Mouse (Mus musculus): Measurements from ENCODE around the gene Pip4k2b. TPM values are rescaled to one million over a fixed set of nuclear protein-coding genes. Genes with fewer than 3 reads are reported as not detected.

Pip4k2b gene
- polyA plus RNA-seq, 1 experiment from 2014 or later: 0.86 TPM

DNA sequence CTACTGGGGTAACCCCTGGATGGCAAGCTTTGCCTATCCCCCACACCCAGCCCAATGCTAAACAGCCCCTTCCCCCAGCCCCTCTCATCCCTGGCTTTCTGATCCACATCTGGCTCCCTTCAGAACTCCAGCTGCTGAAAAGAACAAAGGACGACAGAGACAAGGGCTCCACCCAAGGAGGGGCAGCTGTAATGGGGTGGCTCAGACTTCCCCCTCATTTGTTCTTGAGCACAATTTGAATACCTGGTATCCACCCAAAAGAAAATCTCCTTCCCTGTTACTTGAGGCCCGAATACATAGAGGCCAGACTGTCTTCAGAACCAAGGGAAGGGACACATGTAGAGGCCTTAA lies 73.4 kb downstream of the Pip4k2b start:
- Histone ChIP-seq H3K4me1 (ENCODE audit: insufficient read depth, low read depth, low read length) (peaks cover 7% of the 10 kb centered on the region; the same call in 1 of the 2 replicates), H3K4me2 (replicated peaks; ENCODE audit: low read depth, low read length) (no peak overlapping the region), H3K27ac (ENCODE audit: low read length) (no peak overlapping the region), H3K9me3 (ENCODE audit: low read length) (no peaks in the 10 kb centered on the region), H3K4me3 (ENCODE audit: low read depth, low read length) (no peak overlapping the region), H3K36me3 (ENCODE audit: insufficient read depth, low read length) (peaks cover 22% of the 10 kb centered on the region), H3K9ac (replicated peaks; ENCODE audit: low read depth) (no peak overlapping the region), H3K27me3 (replicated peaks; ENCODE audit: insufficient read depth, low read length) (no peaks in the 10 kb centered on the region)
- WGBS: 64% methylated on average over 2 of the region's 2 CpGs
- no peak for DNase-seq (ENCODE audit: low spot score)
- TF ChIP-seq EP300 (IDR thresholded peaks at IDR 0.05): no peak
- no peak for TF ChIP-seq CTCF (IDR thresholded peaks at IDR 0.05)
- ATAC-seq: no peak

- no peak overlapping the region for H3K4me2 ChIP-seq (replicated peaks; ENCODE audit: low read depth, low read length)
- TF ChIP-seq CTCF (IDR thresholded peaks at IDR 0.05) (peak; percentile 38), EP300 (IDR thresholded peaks at IDR 0.05) (no peak)
- DNase-seq (ENCODE audit: low spot score): no peak
- H3K9ac ChIP-seq (replicated peaks; ENCODE audit: low read depth): no peak overlapping the region
- ATAC-seq: peak; percentile 23; the same call in 1 of the 2 replicates
- no peaks in the 10 kb centered on the region for H3K9me3 ChIP-seq (ENCODE audit: low read length)
- H3K27me3 ChIP-seq (replicated peaks; ENCODE audit: insufficient read depth, low read length): no peaks in the 10 kb centered on the region
- 51% methylated on average over 13 of the region's 13 CpGs for WGBS
- peaks cover 2% of the 10 kb centered on the region; the same call in 1 of the 2 replicates for H3K4me1 ChIP-seq (ENCODE audit: insufficient read depth, low read depth, low read length)
- H3K27ac ChIP-seq (ENCODE audit: low read length): peak overlapping the region; percentile 47; the same call in 1 of the 2 replicates
- no peak overlapping the region for H3K4me3 ChIP-seq (ENCODE audit: low read depth, low read length)
- H3K36me3 ChIP-seq (ENCODE audit: insufficient read depth, low read length): peaks cover 22% of the 10 kb centered on the region
Observed at GRCm38 (mm10) chr11:97670234-97671176, 74.0 kb downstream of the Pip4k2b start.

- Histone ChIP-seq H3K27me3 (replicated peaks; ENCODE audit: insufficient read depth, low read length) (no peaks in the 10 kb centered on the region), H3K9me3 (ENCODE audit: low read length) (no peaks in the 10 kb centered on the region), H3K4me1 (ENCODE audit: insufficient read depth, low read depth, low read length) (peaks cover 2% of the 10 kb centered on the region; the same call in 1 of the 2 replicates), H3K27ac (ENCODE audit: low read length) (peak overlapping the region; percentile 47; the same call in 1 of the 2 replicates), H3K4me2 (replicated peaks; ENCODE audit: low read depth, low read length) (no peak overlapping the region), H3K4me3 (ENCODE audit: low read depth, low read length) (no peak overlapping the region), H3K36me3 (ENCODE audit: insufficient read depth, low read length) (peaks cover 19% of the 10 kb centered on the region), H3K9ac (replicated peaks; ENCODE audit: low read depth) (no peak overlapping the region)
- peak; percentile 84 for DNase-seq (ENCODE audit: low spot score)
- TF ChIP-seq CTCF (IDR thresholded peaks at IDR 0.05) (no peak), EP300 (IDR thresholded peaks at IDR 0.05) (no peak)
- WGBS: 17% methylated on average over 6 of the region's 6 CpGs
- ATAC-seq: peak; percentile 67
Observed at GRCm38 (mm10) chr11:97669829-97670228, 74.7 kb downstream of the Pip4k2b start.

- Histone ChIP-seq H3K4me1 (ENCODE audit: insufficient read depth, low read depth, low read length) (peaks cover 2% of the 10 kb centered on the region; the same call in 1 of the 2 replicates), H3K4me2 (replicated peaks; ENCODE audit: low read depth, low read length) (no peak overlapping the region), H3K27ac (ENCODE audit: low read length) (peak overlapping the region; percentile 47; the same call in 1 of the 2 replicates), H3K36me3 (ENCODE audit: insufficient read depth, low read length) (peaks cover 13% of the 10 kb centered on the region), H3K27me3 (replicated peaks; ENCODE audit: insufficient read depth, low read length) (no peaks in the 10 kb centered on the region), H3K9ac (replicated peaks; ENCODE audit: low read depth) (no peak overlapping the region), H3K4me3 (ENCODE audit: low read depth, low read length) (no peak overlapping the region), H3K9me3 (ENCODE audit: low read length) (no peaks in the 10 kb centered on the region)
- ATAC-seq (no peak), DNase-seq (ENCODE audit: low spot score) (no peak)
- TF ChIP-seq CTCF (IDR thresholded peaks at IDR 0.05) (no peak), EP300 (IDR thresholded peaks at IDR 0.05) (no peak)
- WGBS: 43% methylated on average over 15 of the region's 15 CpGs
Observed at GRCm38 (mm10) chr11:97669268-97669667, 75.2 kb downstream of the Pip4k2b start.

DNA sequence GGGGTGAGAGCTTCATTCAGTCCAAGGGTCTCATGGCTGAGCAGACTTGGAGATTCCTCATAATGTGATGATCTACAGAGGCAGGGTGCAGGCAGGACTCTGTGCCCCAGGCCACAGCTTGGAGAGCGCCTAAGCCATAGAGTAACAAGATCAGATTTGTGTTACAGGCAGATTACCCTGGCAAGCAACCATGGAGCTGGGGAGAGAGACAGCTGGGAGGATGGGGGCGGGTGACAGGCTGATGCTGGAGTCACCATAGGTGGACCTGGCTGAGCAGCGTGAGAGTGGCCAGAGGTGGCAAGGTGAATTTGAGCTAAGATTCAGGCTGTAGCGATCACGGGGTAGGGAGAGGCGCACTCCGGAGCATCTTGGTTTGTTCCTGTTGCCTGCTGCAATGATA lies 76.3 kb downstream of the Pip4k2b start:
- DNase-seq (ENCODE audit: low spot score): no peak
- Histone ChIP-seq H3K27ac (ENCODE audit: low read length) (no peak overlapping the region), H3K27me3 (replicated peaks; ENCODE audit: insufficient read depth, low read length) (no peaks in the 10 kb centered on the region), H3K36me3 (ENCODE audit: insufficient read depth, low read length) (0 out of 2 replicates have a peak, but pooled peaks cover 4% of the 10 kb centered on the region), H3K4me2 (replicated peaks; ENCODE audit: low read depth, low read length) (no peak overlapping the region), H3K9me3 (ENCODE audit: low read length) (no peaks in the 10 kb centered on the region), H3K4me3 (ENCODE audit: low read depth, low read length) (no peak overlapping the region), H3K9ac (replicated peaks; ENCODE audit: low read depth) (no peak overlapping the region), H3K4me1 (ENCODE audit: insufficient read depth, low read depth, low read length) (peaks cover 2% of the 10 kb centered on the region; the same call in 1 of the 2 replicates)
- no peak for TF ChIP-seq CTCF (IDR thresholded peaks at IDR 0.05)
- TF ChIP-seq EP300 (IDR thresholded peaks at IDR 0.05): no peak
- WGBS: 93% methylated on average over 7 of the region's 7 CpGs
- no peak for ATAC-seq

DNA sequence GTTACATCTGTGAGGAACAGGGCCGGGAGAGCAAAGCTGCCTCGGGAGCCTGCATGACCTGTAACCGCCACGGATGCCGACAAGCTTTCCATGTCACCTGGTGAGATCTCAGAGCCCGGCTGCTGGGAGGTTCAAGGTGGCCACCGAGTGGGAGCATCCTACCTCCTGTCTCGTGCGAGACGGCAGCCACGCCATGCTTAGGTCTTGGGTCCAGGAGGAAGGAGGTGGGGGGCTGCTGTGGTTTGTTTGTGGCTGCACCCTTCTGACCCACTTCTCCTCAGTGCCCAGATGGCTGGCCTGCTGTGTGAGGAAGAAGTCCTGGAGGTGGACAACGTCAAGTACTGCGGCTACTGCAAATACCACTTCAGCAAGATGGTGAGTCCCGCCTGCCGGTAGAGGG lies 77.7 kb downstream of the Pip4k2b start:
- Histone ChIP-seq H3K27me3 (replicated peaks; ENCODE audit: insufficient read depth, low read length) (0 out of 2 replicates have a peak, but pooled peaks cover 3% of the 10 kb centered on the region), H3K4me3 (ENCODE audit: low read depth, low read length) (no peak overlapping the region), H3K9me3 (ENCODE audit: low read length) (no peaks in the 10 kb centered on the region), H3K9ac (replicated peaks; ENCODE audit: low read depth) (no peak overlapping the region), H3K36me3 (ENCODE audit: insufficient read depth, low read length) (0 out of 2 replicates have a peak, but pooled peaks cover 4% of the 10 kb centered on the region), H3K27ac (ENCODE audit: low read length) (no peak overlapping the region), H3K4me2 (replicated peaks; ENCODE audit: low read depth, low read length) (no peak overlapping the region), H3K4me1 (ENCODE audit: insufficient read depth, low read depth, low read length) (peaks cover 12% of the 10 kb centered on the region; the same call in 1 of the 2 replicates)
- ATAC-seq (no peak), DNase-seq (ENCODE audit: low spot score) (no peak)
- WGBS: 75% methylated on average over 15 of the region's 15 CpGs
- TF ChIP-seq CTCF (IDR thresholded peaks at IDR 0.05) (no peak), EP300 (IDR thresholded peaks at IDR 0.05) (no peak)

Data from lung, postnatal 0 days (tissue).